Mouse (Mus musculus) forebrain, postnatal 0 days (tissue): ENCODE data around the gene Gm17324. TPM values are rescaled to one million over a fixed set of nuclear protein-coding genes. Genes with fewer than 3 reads are reported as not detected.

ENCODE experiments used
- ATAC-seq: fragments of 200-750 bp; cut with Nextera tagmentation; 2 replicates; pipeline ENCODE4 v1.8.0; 2017; ENCODE audit warnings: mild to moderate bottlenecking, moderate library complexity
- DNase-seq: peaks from one replicate; pipeline ENCODE4 v3.0.0-alpha.2; 2015
- H3K27ac ChIP-seq: fragments of 300-500 bp; sonication (generic); 2 replicates; pipeline ENCODE4 v1.5.1; 2014; ENCODE audit warnings: low read depth, mild to moderate bottlenecking, antibody characterized with exemption, low read length, moderate library complexity, mixed read lengths
- H3K27me3 ChIP-seq: fragments of 300-500 bp; sonication (generic); 2 replicates; pipeline ENCODE4 v1.6.1; 2014; ENCODE audit warnings: mild to moderate bottlenecking, low read length, mixed read lengths; ENCODE audit not compliant: insufficient read depth
- H3K36me3 ChIP-seq: fragments of 300-500 bp; sonication (generic); 2 replicates; pipeline ENCODE4 v1.6.1; 2014; ENCODE audit warnings: mild to moderate bottlenecking, moderate library complexity; ENCODE audit not compliant: insufficient read depth
- H3K4me1 ChIP-seq: fragments of 300-500 bp; sonication (generic); 2 replicates; pipeline ENCODE4 v1.6.1; 2014; ENCODE audit warnings: antibody characterized with exemption; ENCODE audit not compliant: insufficient read depth
- H3K4me2 ChIP-seq: fragments of 300-500 bp; sonication (generic); 2 replicates; pipeline ENCODE4 v1.6.1; 2014; ENCODE audit warnings: low read depth, mild to moderate bottlenecking, moderate library complexity
- H3K4me3 ChIP-seq: fragments of 300-500 bp; sonication (generic); 2 replicates; pipeline ENCODE4 v1.5.1; 2014; ENCODE audit warnings: low read depth, low read length, mixed read lengths
- H3K9ac ChIP-seq: fragments of 300-500 bp; sonication (generic); 2 replicates; pipeline ENCODE4 v1.6.1; 2014; ENCODE audit warnings: mild to moderate bottlenecking
- H3K9me3 ChIP-seq: fragments of 300-500 bp; sonication (generic); 2 replicates; pipeline ENCODE4 v1.6.1; 2016; ENCODE audit warnings: low read length
- CTCF ChIP-seq: sonication (generic); IDR thresholded peaks from 2 replicates; pipeline ENCODE4 v1.5.1; 2016; ENCODE audit warnings: antibody characterized with exemption, control low read depth, low read depth
- WGBS: fragments of 180-500 bp; shearing (Covaris S2); extraction: QIAGEN DNeasy Blood & Tissue Kit; methylation state at CpG from one replicate; pipeline ENCODE4 v1.1.7; 2014; 5-methylcytosine and 5-hydroxymethylcytosine counted together
- polyA plus RNA-seq: library from polyadenylated mRNA; unstranded; fragments of >200 nt; fragmentation: Nextera tagmentation; extraction: Ambion mirVana; gene quantifications from 2 replicates; pipeline ENCODE4 v1.2.1, GENCODE M21; 2015
- total RNA-seq: library from RNA; depleted of rRNA; stranded (reverse); fragments of >200 nt; gene quantifications from 2 replicates; pipeline ENCODE4 v1.2.3, GENCODE M21; 2014

Gene Gm17324
- total and polyA plus RNA-seq, 2 experiments from 2014 or later: 1.7 to 3.3 TPM

DNA sequence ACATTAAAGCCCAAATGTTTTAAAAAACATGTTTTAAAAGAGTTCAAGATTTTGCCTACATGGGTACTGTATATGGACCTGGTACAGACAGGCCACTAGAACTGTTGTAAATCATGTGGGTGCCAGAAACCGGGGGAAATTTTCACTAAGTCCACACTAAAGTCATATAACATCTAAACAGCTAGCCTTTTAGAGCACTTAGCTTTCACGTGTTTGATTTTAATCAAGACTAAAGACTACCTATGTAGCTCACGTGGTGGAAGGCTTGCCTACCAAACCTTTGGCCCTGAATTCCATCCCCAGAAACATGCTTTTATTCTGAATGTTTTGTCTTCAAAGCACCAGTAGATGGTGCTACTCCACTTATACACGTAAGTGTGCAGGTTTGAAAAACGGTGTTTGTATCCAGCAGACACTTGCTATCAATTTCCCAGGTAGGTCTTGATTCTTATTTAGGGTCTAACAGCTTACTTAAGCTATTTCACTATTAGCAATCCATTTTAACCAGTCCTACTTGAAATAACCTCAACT lies 28.5 kb upstream of the Gm17324 start:
- no peak for ATAC-seq
- Histone ChIP-seq H3K27ac (no peak overlapping the region), H3K4me2 (no peak overlapping the region), H3K27me3 (no peaks in the 10 kb centered on the region), H3K9me3 (no peaks in the 10 kb centered on the region), H3K36me3 (peaks cover 53% of the 10 kb centered on the region), H3K4me3 (no peak overlapping the region), H3K4me1 (0 out of 2 replicates have a peak, but pooled peaks cover 5% of the 10 kb centered on the region), H3K9ac (no peak overlapping the region)
- TF ChIP-seq CTCF: peak; percentile 73
- WGBS: 5% methylated on average over 5 of the region's 5 CpGs
- peak; percentile 68 for DNase-seq

DNA sequence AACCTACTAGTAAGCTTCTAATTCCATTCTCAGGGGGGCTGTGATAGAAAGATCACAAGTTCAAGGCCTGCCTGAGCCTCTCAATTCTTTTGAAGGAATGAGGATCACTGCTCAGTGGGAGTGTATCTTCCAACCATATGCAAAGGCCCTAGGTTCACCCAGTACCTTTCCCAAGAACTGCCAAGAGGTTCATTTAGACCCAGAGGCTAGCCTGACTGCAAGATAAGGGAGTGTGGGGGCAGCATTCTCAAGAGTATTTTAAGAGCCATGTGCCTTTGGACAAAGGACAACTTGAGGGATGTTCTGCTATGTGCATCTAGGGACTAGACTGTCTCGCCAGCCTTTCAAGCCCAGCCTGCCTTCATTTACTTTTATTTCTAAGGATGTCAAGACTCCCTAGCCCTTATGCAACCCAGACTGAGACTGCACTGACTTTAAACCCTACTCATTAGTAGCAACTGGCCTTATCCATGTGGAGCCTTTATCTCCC lies 28.0 kb upstream of the Gm17324 start:
- no peaks in the 10 kb centered on the region for H3K27me3 ChIP-seq
- 7% methylated on average over 1 of the region's 1 CpGs for WGBS
- no peak overlapping the region for H3K27ac ChIP-seq
- DNase-seq: peak; percentile 28
- no peak overlapping the region for H3K4me2 ChIP-seq
- H3K9me3 ChIP-seq: no peaks in the 10 kb centered on the region
- ATAC-seq: no peak
- 0 out of 2 replicates have a peak, but pooled peaks cover 5% of the 10 kb centered on the region for H3K4me1 ChIP-seq
- no peak; the same call in 1 of the 2 replicates for TF ChIP-seq CTCF
- peaks cover 53% of the 10 kb centered on the region for H3K36me3 ChIP-seq
- H3K9ac ChIP-seq: no peak overlapping the region
- no peak overlapping the region for H3K4me3 ChIP-seq

DNA sequence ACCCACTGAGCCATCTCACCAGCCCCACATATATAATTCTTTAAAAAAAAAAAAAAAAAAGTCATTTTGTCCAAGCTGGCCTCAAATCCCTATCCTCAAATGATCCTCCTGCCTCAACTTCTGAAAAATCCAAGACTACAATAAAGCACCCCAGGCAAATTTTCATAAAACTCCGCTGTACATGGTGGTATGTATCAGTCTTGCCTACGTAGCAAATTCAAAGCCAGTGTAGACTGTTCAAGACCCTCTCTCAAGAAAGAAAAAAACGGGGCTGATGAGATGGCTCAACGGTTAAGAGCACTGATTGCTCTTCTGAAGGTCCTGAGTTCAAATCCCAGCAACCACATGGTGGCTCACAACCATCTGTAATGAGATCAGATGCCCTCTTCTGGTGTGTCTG lies 27.3 kb upstream of the Gm17324 start:
- Histone ChIP-seq H3K27me3 (no peaks in the 10 kb centered on the region), H3K4me3 (no peak overlapping the region), H3K9ac (no peak overlapping the region), H3K4me2 (no peak overlapping the region), H3K9me3 (no peaks in the 10 kb centered on the region), H3K36me3 (peaks cover 53% of the 10 kb centered on the region), H3K27ac (no peak overlapping the region), H3K4me1 (0 out of 2 replicates have a peak, but pooled peaks cover 5% of the 10 kb centered on the region)
- DNase-seq (peak; percentile 44), ATAC-seq (no peak)
- TF ChIP-seq CTCF: 0 out of 2 replicates have a peak, but pooled peaks have one; percentile 5
- 83% methylated on average over 4 of the region's 4 CpGs for WGBS

DNA sequence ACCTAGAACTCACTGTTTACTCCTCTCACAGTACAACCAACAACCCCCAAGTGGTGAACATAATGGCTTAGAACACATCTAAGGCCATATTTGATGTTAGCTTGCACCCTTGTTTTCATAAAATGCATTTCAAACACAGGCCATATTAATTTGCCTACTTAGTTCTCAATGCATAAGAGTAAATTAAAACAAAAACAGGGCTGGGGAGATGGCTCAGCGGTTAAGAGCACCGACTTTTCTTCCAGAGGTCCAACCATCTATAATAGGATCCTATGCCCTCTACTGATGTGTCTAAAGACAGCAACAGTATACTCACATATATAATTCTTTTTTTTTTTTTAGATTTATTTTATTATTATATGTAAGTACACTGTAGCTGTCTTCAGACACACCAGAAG lies 26.8 kb upstream of the Gm17324 start:
- 90% methylated on average over 2 of the region's 2 CpGs for WGBS
- Histone ChIP-seq H3K4me1 (0 out of 2 replicates have a peak, but pooled peaks cover 5% of the 10 kb centered on the region), H3K4me2 (no peak overlapping the region), H3K9me3 (no peaks in the 10 kb centered on the region), H3K36me3 (peaks cover 56% of the 10 kb centered on the region), H3K27ac (no peak overlapping the region), H3K27me3 (no peaks in the 10 kb centered on the region), H3K4me3 (no peak overlapping the region), H3K9ac (no peak overlapping the region)
- DNase-seq (no peak), ATAC-seq (no peak)
- no peak for TF ChIP-seq CTCF

DNA sequence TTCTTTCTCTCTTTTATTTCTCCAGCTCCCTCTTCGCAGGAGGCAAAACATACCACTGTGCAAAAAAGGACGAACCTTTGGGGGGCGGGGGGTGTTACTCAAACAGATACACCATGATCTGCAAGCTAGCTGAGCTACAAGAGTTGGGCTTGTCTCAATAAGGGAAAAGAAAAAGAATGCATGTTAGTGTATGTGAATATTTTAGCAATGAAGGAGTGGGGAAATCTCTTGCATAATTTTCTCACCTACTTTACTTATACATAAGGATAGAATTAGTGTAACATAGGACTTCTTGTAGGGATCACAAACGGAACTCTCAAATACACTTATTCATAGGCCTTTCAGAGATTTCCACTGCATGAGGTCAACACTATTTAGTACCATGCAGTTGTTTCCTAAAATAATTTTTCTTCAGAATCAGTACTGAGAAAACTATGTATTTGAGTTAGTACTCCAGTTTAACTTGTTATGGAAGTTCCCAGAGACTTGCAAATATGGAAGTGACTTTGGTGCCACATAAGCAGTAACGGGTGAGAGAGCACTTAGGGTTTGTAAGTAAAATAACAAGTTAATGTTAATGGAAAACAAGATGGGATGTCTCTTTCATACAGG lies 26.3 kb upstream of the Gm17324 start:
- no peaks in the 10 kb centered on the region for H3K9me3 ChIP-seq
- DNase-seq (no peak), ATAC-seq (no peak)
- no peak overlapping the region for H3K9ac ChIP-seq
- TF ChIP-seq CTCF: no peak
- no peak overlapping the region for H3K4me2 ChIP-seq
- 0 out of 2 replicates have a peak, but pooled peaks cover 5% of the 10 kb centered on the region for H3K4me1 ChIP-seq
- 80% methylated on average over 5 of the region's 5 CpGs for WGBS
- H3K27ac ChIP-seq: no peak overlapping the region
- peaks cover 56% of the 10 kb centered on the region for H3K36me3 ChIP-seq
- H3K27me3 ChIP-seq: no peaks in the 10 kb centered on the region
- H3K4me3 ChIP-seq: no peak overlapping the region

DNA sequence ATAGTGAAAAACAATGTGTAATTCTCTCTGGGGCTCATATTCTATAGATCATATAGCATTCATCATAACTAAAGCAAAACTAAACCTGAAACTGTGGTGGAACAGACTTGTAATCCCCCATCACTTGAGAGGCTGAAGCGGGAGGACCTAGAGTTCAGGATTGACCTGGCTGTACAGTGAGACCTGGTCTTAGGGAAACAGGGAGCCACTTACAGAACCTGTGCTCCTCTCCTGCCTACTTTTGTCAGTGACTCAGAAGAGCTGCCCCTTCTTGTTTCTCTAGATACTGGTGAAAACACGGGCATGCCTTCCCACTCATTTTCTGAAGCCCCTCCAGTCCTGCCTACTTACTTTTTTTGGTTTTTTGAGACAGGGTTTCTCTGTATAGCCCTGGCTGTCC lies 25.7 kb upstream of the Gm17324 start:
- no peak for TF ChIP-seq CTCF
- no peak for DNase-seq
- WGBS: 79% methylated on average over 2 of the region's 2 CpGs
- Histone ChIP-seq H3K9ac (no peak overlapping the region), H3K27ac (no peak overlapping the region), H3K9me3 (no peaks in the 10 kb centered on the region), H3K36me3 (peaks cover 53% of the 10 kb centered on the region), H3K27me3 (no peaks in the 10 kb centered on the region), H3K4me3 (no peak overlapping the region), H3K4me1 (0 out of 2 replicates have a peak, but pooled peaks cover under 1% of the 10 kb centered on the region), H3K4me2 (no peak overlapping the region)
- no peak for ATAC-seq

DNA sequence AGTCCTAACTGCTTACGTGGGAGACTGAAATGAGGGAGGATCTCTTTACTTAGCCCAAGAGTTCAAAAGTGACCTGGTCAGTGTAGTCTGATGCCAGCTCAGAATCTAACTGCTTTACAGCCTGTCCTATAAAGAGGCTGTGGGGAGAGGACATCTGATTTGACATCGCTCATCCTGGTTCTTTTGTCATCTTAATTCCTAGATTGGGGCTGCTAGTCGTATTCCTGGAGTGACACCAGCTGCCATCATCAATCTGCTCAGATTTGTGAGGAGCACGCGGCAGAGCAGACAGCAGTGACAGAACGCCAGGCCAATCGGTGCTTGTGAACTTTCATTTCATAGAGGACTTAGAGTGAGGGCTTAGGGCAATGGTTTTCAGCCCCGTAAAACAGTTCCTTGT lies 25.0 kb upstream of the Gm17324 start:
- no peak overlapping the region for H3K4me3 ChIP-seq
- 67% methylated on average over 8 of the region's 8 CpGs for WGBS
- no peak overlapping the region for H3K9ac ChIP-seq
- H3K9me3 ChIP-seq: no peaks in the 10 kb centered on the region
- H3K27me3 ChIP-seq: no peaks in the 10 kb centered on the region
- H3K4me2 ChIP-seq: no peak overlapping the region
- peaks cover 53% of the 10 kb centered on the region for H3K36me3 ChIP-seq
- DNase-seq: peak; percentile 11
- no peak for TF ChIP-seq CTCF
- no peak for ATAC-seq
- no peaks in the 10 kb centered on the region for H3K4me1 ChIP-seq
- no peak overlapping the region for H3K27ac ChIP-seq
